Mouse (Mus musculus) splenic B cell, adult 2 months (primary cell): ENCODE results near the gene Mapk10.

ENCODE experiments used
- DNase-seq: peaks from one replicate; pipeline ENCODE4 v3.0.0-alpha.2; 2011; ENCODE audit warnings: low read depth, low spot score
- H3K27me3 ChIP-seq: 2 replicates; pipeline ENCODE4 v1.6.1; 2012; ENCODE audit warnings: mild to moderate bottlenecking, low read length, moderate library complexity, mixed read lengths; ENCODE audit not compliant: control insufficient read depth, poor library complexity, insufficient read depth, severe bottlenecking
- H3K36me3 ChIP-seq: 2 replicates; pipeline ENCODE4 v1.6.1; 2012; ENCODE audit warnings: mild to moderate bottlenecking, low read length, moderate library complexity, mixed read lengths; ENCODE audit not compliant: control insufficient read depth, poor library complexity, insufficient read depth, severe bottlenecking

Mapk10 gene

GRCm38 (mm10) chr5:103048011-103048410 is 163.1 kb downstream of the Mapk10 start:
- H3K36me3 ChIP-seq: no peaks in the 10 kb centered on the region
- no peaks in the 10 kb centered on the region for H3K27me3 ChIP-seq
- no peak for DNase-seq

DNA sequence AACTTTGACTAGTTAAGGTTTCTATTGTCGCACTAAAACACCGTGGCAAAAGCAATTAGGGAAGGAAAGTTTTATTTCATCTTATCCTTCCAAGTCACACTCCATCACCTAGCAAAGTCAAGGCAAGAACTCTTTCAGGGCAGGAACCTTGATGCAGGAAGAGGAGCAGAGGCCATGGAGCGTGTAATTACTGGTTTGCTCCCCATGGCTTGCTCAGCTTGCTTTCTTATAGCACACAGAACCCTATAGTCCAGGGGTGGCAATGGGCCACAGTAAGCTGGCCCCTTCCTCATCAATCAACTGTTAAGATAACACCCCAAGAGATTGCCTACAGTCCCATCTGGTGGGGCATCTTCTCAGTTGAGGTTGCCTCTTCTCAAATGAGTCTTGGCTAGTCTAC is 173.4 kb downstream of the Mapk10 start:
- H3K27me3 ChIP-seq: no peaks in the 10 kb centered on the region
- H3K36me3 ChIP-seq: no peaks in the 10 kb centered on the region
- DNase-seq: no peak

DNA sequence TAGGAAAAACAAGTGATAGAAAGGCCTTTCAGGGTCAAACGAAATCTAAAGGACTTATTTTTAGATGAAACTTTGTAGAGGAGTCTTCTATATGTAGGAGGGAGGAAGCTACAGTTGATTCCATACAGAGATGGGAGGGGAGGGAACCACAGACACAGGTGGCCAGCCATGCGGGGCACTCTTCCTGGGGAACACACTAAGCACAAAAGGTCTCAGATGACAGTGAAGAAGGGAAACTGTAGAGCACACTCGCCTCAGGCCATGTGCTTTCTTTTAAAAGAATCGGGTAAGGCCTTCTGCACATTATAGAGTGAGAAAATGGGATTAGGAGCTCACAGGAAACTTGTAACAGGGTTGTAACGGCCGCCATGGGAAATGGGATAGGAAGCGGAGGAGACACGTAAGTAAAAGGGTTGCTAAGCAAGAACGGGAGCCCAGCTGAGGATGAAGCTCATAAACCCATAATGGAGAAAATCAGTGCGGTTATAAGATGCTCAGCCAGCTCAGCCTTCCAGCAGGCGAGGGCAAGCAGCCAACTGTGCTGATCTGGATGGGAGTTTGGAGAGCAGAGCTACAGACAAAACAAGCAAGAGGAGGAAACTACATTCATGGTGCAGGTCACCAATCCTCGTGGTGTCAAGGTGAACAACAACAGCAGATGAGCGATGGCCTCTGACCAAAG is 182.1 kb downstream of the Mapk10 start:
- Histone ChIP-seq H3K27me3 (no peaks in the 10 kb centered on the region), H3K36me3 (no peaks in the 10 kb centered on the region)
- no peak for DNase-seq

- H3K36me3 ChIP-seq: no peaks in the 10 kb centered on the region
- no peaks in the 10 kb centered on the region for H3K27me3 ChIP-seq
- no peak for DNase-seq
Observed at GRCm38 (mm10) chr5:103022504-103023172, 188.5 kb downstream of the Mapk10 start.

DNA sequence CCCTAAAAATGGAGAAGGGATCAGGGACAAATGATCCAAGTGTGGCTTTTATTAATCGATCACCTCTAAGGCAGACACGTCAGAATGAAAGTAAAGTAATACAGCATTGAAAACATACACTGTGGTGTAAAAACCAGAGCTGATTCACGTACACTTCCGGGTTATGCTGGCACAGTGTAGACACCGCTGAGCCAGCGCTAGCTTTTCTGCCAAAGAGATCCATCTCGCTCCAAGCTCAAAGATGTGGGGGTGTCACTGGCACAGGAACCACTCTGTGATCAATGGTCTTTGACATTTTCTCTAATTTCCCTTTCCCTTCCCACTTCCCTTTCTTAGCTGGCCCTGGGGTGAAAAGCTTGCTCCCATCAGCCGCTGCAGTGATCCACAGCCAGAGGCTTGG is 189.7 kb downstream of the Mapk10 start:
- Histone ChIP-seq H3K27me3 (no peaks in the 10 kb centered on the region), H3K36me3 (no peaks in the 10 kb centered on the region)
- DNase-seq: no peak

- DNase-seq: no peak
- H3K27me3 ChIP-seq: no peaks in the 10 kb centered on the region
- no peaks in the 10 kb centered on the region for H3K36me3 ChIP-seq
Observed at GRCm38 (mm10) chr5:103020954-103021353, 190.2 kb downstream of the Mapk10 start.

- no peaks in the 10 kb centered on the region for H3K36me3 ChIP-seq
- no peaks in the 10 kb centered on the region for H3K27me3 ChIP-seq
- no peak for DNase-seq
Observed at GRCm38 (mm10) chr5:103020127-103020526, 191.0 kb downstream of the Mapk10 start.

DNA sequence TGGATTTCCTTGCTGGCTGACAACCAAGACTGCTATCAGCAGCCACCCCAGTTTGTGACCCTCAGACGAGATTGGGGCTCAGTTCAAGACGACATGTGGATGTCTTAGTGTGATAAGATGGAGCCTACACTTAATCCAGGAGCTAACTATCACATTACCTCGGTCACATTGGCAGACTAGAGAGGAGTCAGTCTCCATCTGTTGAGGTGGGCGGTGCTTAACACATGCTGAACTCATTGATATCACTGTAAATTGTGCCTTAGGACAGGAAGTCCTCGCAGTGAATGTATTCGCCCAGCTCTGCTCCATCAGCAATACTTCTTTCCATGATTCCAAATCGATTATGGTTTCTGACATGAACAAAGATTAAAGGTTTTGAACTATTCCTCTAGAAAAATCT is 193.5 kb downstream of the Mapk10 start:
- Histone ChIP-seq H3K36me3 (no peaks in the 10 kb centered on the region), H3K27me3 (no peaks in the 10 kb centered on the region)
- DNase-seq: no peak

DNA sequence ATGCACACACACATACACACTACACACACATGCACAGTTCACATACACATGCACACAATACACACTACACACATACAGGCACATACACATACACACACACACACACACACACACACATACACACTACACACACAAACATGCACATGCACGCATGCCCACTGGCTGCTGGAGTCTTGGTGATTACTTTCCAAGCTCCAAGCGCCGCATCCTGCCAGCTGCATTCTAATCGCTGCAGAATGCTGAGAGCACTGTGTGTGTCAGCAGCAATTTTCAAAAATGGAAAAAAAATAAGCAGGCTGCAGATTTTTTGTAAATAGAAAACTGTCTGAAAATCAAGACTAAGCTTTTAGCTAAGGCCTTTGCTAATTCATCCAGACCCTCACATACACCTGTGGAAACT is 196.8 kb downstream of the Mapk10 start:
- DNase-seq: no peak
- Histone ChIP-seq H3K36me3 (no peaks in the 10 kb centered on the region), H3K27me3 (no peaks in the 10 kb centered on the region)

DNA sequence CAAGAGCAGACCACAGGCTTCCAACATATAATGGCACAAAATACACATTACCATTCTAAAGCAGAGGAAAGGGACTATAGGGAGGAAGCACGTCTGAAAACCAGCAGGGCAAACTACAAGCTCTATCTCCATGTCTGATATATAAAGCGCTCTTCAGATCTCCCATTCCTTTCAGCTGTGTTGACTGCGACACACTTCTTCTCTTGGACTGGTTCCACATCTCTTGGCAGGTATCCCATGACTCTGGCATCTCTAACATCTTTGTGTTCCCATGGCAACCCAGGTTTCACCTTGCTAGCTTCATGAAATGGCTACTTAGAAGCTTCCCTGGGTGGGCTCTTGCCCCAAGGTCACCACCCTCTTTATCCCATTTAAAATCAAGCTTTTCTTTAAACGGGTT is 202.2 kb downstream of the Mapk10 start:
- Histone ChIP-seq H3K36me3 (no peaks in the 10 kb centered on the region), H3K27me3 (no peaks in the 10 kb centered on the region)
- no peak for DNase-seq

GRCm38 (mm10) chr5:103002116-103002515 is 209.0 kb downstream of the Mapk10 start:
- DNase-seq: no peak
- Histone ChIP-seq H3K36me3 (no peaks in the 10 kb centered on the region), H3K27me3 (no peaks in the 10 kb centered on the region)

GRCm38 (mm10) chr5:103000572-103000971 is 210.6 kb downstream of the Mapk10 start:
- no peak for DNase-seq
- no peaks in the 10 kb centered on the region for H3K36me3 ChIP-seq
- H3K27me3 ChIP-seq: no peaks in the 10 kb centered on the region

GRCm38 (mm10) chr5:102998524-102998923 is 212.6 kb downstream of the Mapk10 start:
- no peak for DNase-seq

DNA sequence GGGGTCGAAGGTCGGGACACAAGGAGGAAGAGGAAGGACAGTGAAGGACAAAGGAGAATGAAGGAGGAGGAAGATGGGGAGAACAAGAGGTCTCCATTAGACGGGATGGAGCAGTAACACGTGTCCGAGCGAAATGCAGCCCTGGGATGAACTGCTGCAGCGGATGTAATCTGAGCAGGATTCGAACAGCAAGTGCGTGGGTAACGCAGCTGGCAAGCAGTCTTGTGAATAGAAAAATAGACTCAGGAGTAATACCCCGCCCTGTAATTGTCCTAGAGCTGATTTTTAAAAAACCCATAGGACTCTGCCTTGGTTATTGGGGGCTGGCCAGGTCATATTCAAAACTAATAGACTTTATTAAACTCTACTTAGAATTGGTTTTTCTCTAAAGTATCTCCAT is 213.2 kb downstream of the Mapk10 start:
- H3K27me3 ChIP-seq: no peaks in the 10 kb centered on the region
- no peaks in the 10 kb centered on the region for H3K36me3 ChIP-seq
- no peak for DNase-seq

More at GRCm38 (mm10) chr5:102998524-102998923, 212.6 kb downstream of the Mapk10 start:
- no peaks in the 10 kb centered on the region for H3K27me3 ChIP-seq
- H3K36me3 ChIP-seq: no peaks in the 10 kb centered on the region

DNA sequence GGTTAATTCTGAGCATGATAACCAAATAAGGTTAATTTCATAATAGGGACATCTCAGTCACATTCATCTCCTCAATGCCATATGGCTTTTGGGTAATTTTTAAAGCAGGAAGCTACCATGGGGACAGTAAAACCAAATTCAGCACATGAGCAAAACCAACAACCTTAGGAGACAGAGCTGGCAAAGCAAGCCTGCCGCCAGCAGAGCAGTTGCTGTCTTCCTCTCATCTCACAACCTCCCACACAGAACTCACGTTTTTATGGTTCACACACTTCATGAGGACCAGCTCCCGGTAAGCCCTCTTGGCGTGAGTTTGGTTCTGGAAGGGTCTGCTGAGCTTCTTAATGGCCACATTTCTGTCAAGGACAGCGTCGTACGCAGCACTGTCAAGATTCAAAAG is 214.8 kb downstream of the Mapk10 start:
- DNase-seq: no peak
- no peaks in the 10 kb centered on the region for H3K27me3 ChIP-seq
- no peaks in the 10 kb centered on the region for H3K36me3 ChIP-seq

GRCm38 (mm10) chr5:102995928-102996327 is 215.2 kb downstream of the Mapk10 start:
- DNase-seq: no peak
- no peaks in the 10 kb centered on the region for H3K27me3 ChIP-seq
- no peaks in the 10 kb centered on the region for H3K36me3 ChIP-seq
